Mouse (Mus musculus) forebrain, postnatal 0 days (tissue): ENCODE results near the gene Olfr693. TPM values are rescaled to one million over a fixed set of nuclear protein-coding genes. Genes with fewer than 3 reads are reported as not detected.
"Not testable (repeated sequence)": the region's sequence is repeated elsewhere in the genome, so short reads cannot be mapped to it uniquely, and the experiment has no call there.

Experiments used
- ATAC-seq: fragments of 200-750 bp; cut with Nextera tagmentation; 2 replicates; pipeline ENCODE4 v1.8.0; 2017; ENCODE audit warnings: mild to moderate bottlenecking, moderate library complexity
- DNase-seq: peaks from one replicate; pipeline ENCODE4 v3.0.0-alpha.2; 2015
- H3K27ac ChIP-seq: fragments of 300-500 bp; sonication (generic); 2 replicates; pipeline ENCODE4 v1.5.1; 2014; ENCODE audit warnings: low read depth, mild to moderate bottlenecking, antibody characterized with exemption, low read length, moderate library complexity, mixed read lengths
- H3K27me3 ChIP-seq: fragments of 300-500 bp; sonication (generic); 2 replicates; pipeline ENCODE4 v1.6.1; 2014; ENCODE audit warnings: mild to moderate bottlenecking, low read length, mixed read lengths; ENCODE audit not compliant: insufficient read depth
- H3K36me3 ChIP-seq: fragments of 300-500 bp; sonication (generic); 2 replicates; pipeline ENCODE4 v1.6.1; 2014; ENCODE audit warnings: mild to moderate bottlenecking, moderate library complexity; ENCODE audit not compliant: insufficient read depth
- H3K4me1 ChIP-seq: fragments of 300-500 bp; sonication (generic); 2 replicates; pipeline ENCODE4 v1.6.1; 2014; ENCODE audit warnings: antibody characterized with exemption; ENCODE audit not compliant: insufficient read depth
- H3K4me2 ChIP-seq: fragments of 300-500 bp; sonication (generic); 2 replicates; pipeline ENCODE4 v1.6.1; 2014; ENCODE audit warnings: low read depth, mild to moderate bottlenecking, moderate library complexity
- H3K4me3 ChIP-seq: fragments of 300-500 bp; sonication (generic); 2 replicates; pipeline ENCODE4 v1.5.1; 2014; ENCODE audit warnings: low read depth, low read length, mixed read lengths
- H3K9ac ChIP-seq: fragments of 300-500 bp; sonication (generic); 2 replicates; pipeline ENCODE4 v1.6.1; 2014; ENCODE audit warnings: mild to moderate bottlenecking
- H3K9me3 ChIP-seq: fragments of 300-500 bp; sonication (generic); 2 replicates; pipeline ENCODE4 v1.6.1; 2016; ENCODE audit warnings: low read length
- CTCF ChIP-seq: sonication (generic); IDR thresholded peaks from 2 replicates; pipeline ENCODE4 v1.5.1; 2016; ENCODE audit warnings: antibody characterized with exemption, control low read depth, low read depth
- WGBS: fragments of 180-500 bp; shearing (Covaris S2); extraction: QIAGEN DNeasy Blood & Tissue Kit; methylation state at CpG from one replicate; pipeline ENCODE4 v1.1.7; 2014; 5-methylcytosine and 5-hydroxymethylcytosine counted together
- polyA plus RNA-seq: library from polyadenylated mRNA; unstranded; fragments of >200 nt; fragmentation: Nextera tagmentation; extraction: Ambion mirVana; gene quantifications from 2 replicates; pipeline ENCODE4 v1.2.1, GENCODE M21; 2015
- total RNA-seq: library from RNA; depleted of rRNA; stranded (reverse); fragments of >200 nt; gene quantifications from 2 replicates; pipeline ENCODE4 v1.2.3, GENCODE M21; 2014; rRNA removed

The Olfr693 gene
- total RNA-seq = 0.08 TPM in 1 of 2 replicates, not detected in the other
- polyA plus RNA-seq = not detected in 2 replicates

- no peak for TF ChIP-seq CTCF
- DNase-seq = no peak
- H3K4me1 ChIP-seq = no peaks in the 10 kb centered on the region
These were observed at the start of gene Olfr693 for GRCm38 (mm10) chr7:106680484-106680883. Gene Olfr693 (minus strand): TSS chr7:106680584.

GRCm38 (mm10) chr7:106725654-106726053 lies 45.3 kb upstream of the Olfr693 start:
- 93% methylated on average over 2 of the region's 2 CpGs for WGBS
- not testable (repeated sequence) for H3K27me3 ChIP-seq, DNase-seq, H3K4me2 ChIP-seq, H3K4me1 ChIP-seq, H3K27ac ChIP-seq, ATAC-seq, H3K4me3 ChIP-seq, H3K36me3 ChIP-seq, H3K9ac ChIP-seq, H3K9me3 ChIP-seq

More at GRCm38 (mm10) chr7:106680484-106680883, at the start of gene Olfr693:
- Histone ChIP-seq H3K27ac (no peak within 1 kb of the TSS), H3K4me3 (no peak within 1 kb of the TSS), H3K9me3 (no peaks in the 10 kb centered on the region), H3K27me3 (no peaks in the 10 kb centered on the region), H3K9ac (no peak within 1 kb of the TSS), H3K4me2 (no peak within 1 kb of the TSS), H3K36me3 (no peaks in the 10 kb centered on the region)
- ATAC-seq = no peak

- Histone ChIP-seq H3K4me1 (no peaks in the 10 kb centered on the region), H3K9me3 (no peaks in the 10 kb centered on the region), H3K27ac (no peak within 1 kb of the TSS), H3K4me3 (no peak within 1 kb of the TSS), H3K9ac (no peak within 1 kb of the TSS), H3K36me3 (no peaks in the 10 kb centered on the region), H3K4me2 (no peak within 1 kb of the TSS), H3K27me3 (no peaks in the 10 kb centered on the region)
- ATAC-seq = no peak
- TF ChIP-seq CTCF = no peak
- DNase-seq = no peak
These were observed 35.9 kb upstream of the Olfr693 start, which contains the start of gene Olfr695 for GRCm38 (mm10) chr7:106716296-106716695. Gene Olfr695 (minus strand): TSS chr7:106716396.

- no peak overlapping the region for H3K27ac ChIP-seq
- no peaks in the 10 kb centered on the region for H3K4me1 ChIP-seq
- no peak overlapping the region for H3K4me2 ChIP-seq
- no peak overlapping the region for H3K9ac ChIP-seq
- no peak for TF ChIP-seq CTCF
- WGBS = 91% methylated on average over 6 of the region's 6 CpGs
- no peaks in the 10 kb centered on the region for H3K27me3 ChIP-seq
- ATAC-seq (no peak), DNase-seq (no peak)
- H3K4me3 ChIP-seq = no peak overlapping the region
- no peaks in the 10 kb centered on the region for H3K9me3 ChIP-seq
- H3K36me3 ChIP-seq = no peaks in the 10 kb centered on the region
These were observed 31.1 kb upstream of the Olfr693 start for GRCm38 (mm10) chr7:106711463-106711862.

- not testable (repeated sequence) for H3K4me3 ChIP-seq, H3K27me3 ChIP-seq, ATAC-seq, H3K9ac ChIP-seq, DNase-seq, H3K9me3 ChIP-seq, H3K36me3 ChIP-seq, H3K4me1 ChIP-seq, H3K4me2 ChIP-seq, H3K27ac ChIP-seq
- 86% methylated on average over 10 of the region's 10 CpGs for WGBS
These were observed 27.3 kb upstream of the Olfr693 start for GRCm38 (mm10) chr7:106707705-106708104.

GRCm38 (mm10) chr7:106696891-106697290 lies 16.5 kb upstream of the Olfr693 start:
- TF ChIP-seq CTCF = no peak

GRCm38 (mm10) chr7:106692976-106693375 lies 12.6 kb upstream of the Olfr693 start:
- no peak overlapping the region for H3K4me2 ChIP-seq
- no peak overlapping the region for H3K4me3 ChIP-seq
- 90% methylated on average over 3 of the region's 3 CpGs for WGBS
- DNase-seq = no peak
- H3K27ac ChIP-seq = no peak overlapping the region
- no peaks in the 10 kb centered on the region for H3K4me1 ChIP-seq
- no peak overlapping the region for H3K9ac ChIP-seq
- H3K9me3 ChIP-seq = no peaks in the 10 kb centered on the region
- no peaks in the 10 kb centered on the region for H3K27me3 ChIP-seq
- no peaks in the 10 kb centered on the region for H3K36me3 ChIP-seq
- TF ChIP-seq CTCF = no peak
- no peak for ATAC-seq

More at GRCm38 (mm10) chr7:106696891-106697290, 16.5 kb upstream of the Olfr693 start:
- H3K9ac ChIP-seq = no peak overlapping the region
- H3K4me2 ChIP-seq = no peak overlapping the region
- ATAC-seq (no peak), DNase-seq (no peak)
- no peak overlapping the region for H3K27ac ChIP-seq
- WGBS = 75% methylated on average over 1 of the region's 1 CpGs
- no peaks in the 10 kb centered on the region for H3K4me1 ChIP-seq
- H3K9me3 ChIP-seq = no peaks in the 10 kb centered on the region
- H3K4me3 ChIP-seq = no peak overlapping the region
- no peaks in the 10 kb centered on the region for H3K27me3 ChIP-seq
- no peaks in the 10 kb centered on the region for H3K36me3 ChIP-seq

GRCm38 (mm10) chr7:106691714-106692113 lies 11.3 kb upstream of the Olfr693 start, which contains the start of gene Olfr694:
Gene Olfr694 (minus strand): TSS chr7:106691814.
- no peaks in the 10 kb centered on the region for H3K4me1 ChIP-seq
- no peaks in the 10 kb centered on the region for H3K36me3 ChIP-seq
- 89% methylated on average over 1 of the region's 1 CpGs for WGBS
- H3K27me3 ChIP-seq = no peaks in the 10 kb centered on the region
- no peak within 1 kb of the TSS for H3K4me3 ChIP-seq
- no peaks in the 10 kb centered on the region for H3K9me3 ChIP-seq
- DNase-seq = no peak
- no peak for TF ChIP-seq CTCF
- ATAC-seq = no peak
- no peak within 1 kb of the TSS for H3K4me2 ChIP-seq
- H3K9ac ChIP-seq = no peak within 1 kb of the TSS
- no peak within 1 kb of the TSS for H3K27ac ChIP-seq
